9 mouse cellular contexts compared by ENCODE assay signal in genomic region chr16:13257528-13257835, GRCm38 (mm10). TPM values are rescaled to one million over a fixed set of nuclear protein-coding genes. Genes with fewer than 3 reads are reported as not detected.
A peak's percentile ranks its signal among the peaks of the same experiment; 100 is the strongest.
DNase-seq lines count a peak whose midpoint lies in the region; ATAC-seq and TF ChIP-seq lines count a peak whose summit lies in the region.
"Had no signal": no experiment of that assay in that cellular context is flagged by ENCODE, and none has a peak within 500 bp of the region (broad histone marks: within the 10 kb centered on the region; RNA-seq: fewer than 3 reads in every experiment).

No protein-coding gene starts in this region.

- peak overlapping the region; percentile 81; the same call in 1 of the 2 replicates for H3K27ac ChIP-seq in liver, postnatal 0 days (ENCODE audit: low read depth)

- H3K9ac ChIP-seq in liver, postnatal 0 days (replicated peaks), result peak overlapping the region; percentile 83

- DNase-seq in heart, adult 11 months, result peak; percentile 90
- no peak for DNase-seq in heart, adult 8-10 months (ENCODE audit: low spot score)
- peak; percentile 74 for DNase-seq in gonadal fat pad, adult 2 months (ENCODE audit: low read depth)
- DNase-seq in liver, postnatal 0 days, result no peak
- no peak for DNase-seq in gastrocnemius, postnatal 4 days (ENCODE audit: low spot score in 2 of 2)
- DNase-seq in spleen, postnatal 36 days (ENCODE audit: low spot score in 2 of 2), result no peak
- DNase-seq: B cell, adult 2 months had no signal

- TF ChIP-seq EP300 in liver, postnatal 0 days (IDR thresholded peaks at IDR 0.05; ENCODE audit: low read depth), result no peak

- H3K9me3 ChIP-seq in E14TG2a.4 (ENCODE audit: low read length), result no peaks in the 10 kb centered on the region
- H3K9me3 ChIP-seq in liver, postnatal 0 days (ENCODE audit: low read length), result no peaks in the 10 kb centered on the region

- H3K4me2 ChIP-seq in liver, postnatal 0 days (ENCODE audit: low read depth, low read length), result peak overlapping the region; percentile 93

- TF ChIP-seq CTCF in E14TG2a.4 (conservative IDR thresholded peaks at IDR 0.05; ENCODE audit: low read length), result no peak
- TF ChIP-seq CTCF in liver, postnatal 0 days (IDR thresholded peaks at IDR 0.05; ENCODE audit: low read depth), result no peak

- H3K27me3 ChIP-seq in E14TG2a.4 (ENCODE audit: insufficient read depth, low read length), result peaks cover 9% of the 10 kb centered on the region; the same call in 1 of the 2 replicates
- H3K27me3 ChIP-seq in liver, postnatal 0 days (ENCODE audit: insufficient read depth, low read length), result no peaks in the 10 kb centered on the region

- WGBS in liver, postnatal 0 days (ENCODE audit: insufficient replicate concordance), result 35% methylated on average over 5 of the region's 5 CpGs

- no peak for ATAC-seq in liver, postnatal 0 days
- ATAC-seq in inflammation-experienced regulatory T-cells, adult 6 months, result no peak

- H3K4me3 ChIP-seq in E14TG2a.4 (replicated peaks; ENCODE audit: low read length), result peak overlapping the region; percentile 94
- peak overlapping the region; percentile 78 for H3K4me3 ChIP-seq in liver, postnatal 0 days (ENCODE audit: low read depth, low read length)

- peaks cover 40% of the 10 kb centered on the region for H3K4me1 ChIP-seq in E14TG2a.4 (replicated peaks; ENCODE audit: low read depth, low read length)
- H3K4me1 ChIP-seq in liver, postnatal 0 days (ENCODE audit: insufficient read depth), result peaks cover 18% of the 10 kb centered on the region

- no peaks in the 10 kb centered on the region for H3K36me3 ChIP-seq in E14TG2a.4 (ENCODE audit: insufficient read depth, low read length)
- no peaks in the 10 kb centered on the region for H3K36me3 ChIP-seq in liver, postnatal 0 days (replicated peaks; ENCODE audit: insufficient read depth, low read length)

RNA-seq across cellular contexts. Expression of gene Mrtfb, which starts 1.2 kb away (rescaled TPM):
- 10 to 100 TPM; 24.5 to 32.8 (median 28.8) TPM for total RNA-seq in heart, adult 8-10 months (2022)
- 8.1 and 13.1 TPM in 2 replicates for polyA plus RNA-seq in gonadal fat pad, adult 2 months (2012; rRNA removed)
- 5.8 and 6.0 TPM in 2 replicates for polyA plus RNA-seq in liver, postnatal 0 days (2015; fragmentation: Nextera tagmentation; extraction: Ambion mirVana)
- polyA plus RNA-seq in inflammation-experienced regulatory T-cells, adult 6 months (2017; shearing (Covaris generic)), result 10 to 100 TPM in 2 of 3 experiments, 1 to 10 TPM in 1; 10.0 to 16.4 (median 14.8) TPM
- total RNA-seq in gastrocnemius, postnatal 4 days (2021), result 10 to 100 TPM; 32.0 to 32.9 TPM

Comparison
In these comparisons a context has a peak if more than half of its experiments do, and no peak if none do; other contexts are left out.
1. DNase-seq: peak in heart, adult 11 months (single experiment) and gonadal fat pad, adult 2 months (single experiment); none in heart, adult 8-10 months (single experiment), liver, postnatal 0 days (single experiment), gastrocnemius, postnatal 4 days (0 of 2) and spleen, postnatal 36 days (0 of 2).